Mouse (Mus musculus) forebrain, embryonic 13.5 days (tissue): ENCODE measurements at regions not wholly inside any gene's neighbourhood (a gene's known extent, or its start where the extent isn't known, plus 50 kb on each side); places are given as distances from the start of the nearest gene placed in this dataset.

ENCODE experiments used
- ATAC-seq: fragments of 200-750 bp; cut with Nextera tagmentation; 2 replicates; pipeline ENCODE4 v1.8.0; 2017
- H3K27ac ChIP-seq: fragments of 300-500 bp; sonication (generic); 2 replicates; pipeline ENCODE4 v1.5.1; 2015; ENCODE audit warnings: inconsistent platforms, mild to moderate bottlenecking, moderate library complexity
- H3K27me3 ChIP-seq: fragments of 300-500 bp; sonication (generic); 2 replicates; pipeline ENCODE4 v1.6.1; 2015; ENCODE audit warnings: mild to moderate bottlenecking, inconsistent platforms
- H3K36me3 ChIP-seq: fragments of 300-500 bp; sonication (generic); 2 replicates; pipeline ENCODE4 v1.6.1; 2015; ENCODE audit warnings: mild to moderate bottlenecking, inconsistent platforms; ENCODE audit not compliant: poor library complexity, severe bottlenecking
- H3K4me1 ChIP-seq: fragments of 300-500 bp; sonication (generic); 2 replicates; pipeline ENCODE4 v1.6.1; 2015; ENCODE audit warnings: inconsistent platforms
- H3K4me2 ChIP-seq: fragments of 300-500 bp; sonication (generic); 2 replicates; pipeline ENCODE4 v1.6.1; 2015; ENCODE audit warnings: inconsistent platforms, mild to moderate bottlenecking, moderate library complexity
- H3K4me3 ChIP-seq: fragments of 300-500 bp; sonication (generic); 2 replicates; pipeline ENCODE4 v1.5.1; 2015; ENCODE audit warnings: mild to moderate bottlenecking, inconsistent platforms
- H3K9ac ChIP-seq: fragments of 300-500 bp; sonication (generic); 2 replicates; pipeline ENCODE4 v1.6.1; 2015; ENCODE audit warnings: mild to moderate bottlenecking, inconsistent platforms
- H3K9me3 ChIP-seq: fragments of 300-500 bp; sonication (generic); replicated peaks from 2 replicates; pipeline ENCODE4 v1.6.1; 2016; ENCODE audit warnings: inconsistent platforms
- WGBS: fragments of 180-500 bp; shearing (Covaris S2); methylation state at CpG from one replicate; pipeline ENCODE4 v1.1.7; 2015; 5-methylcytosine and 5-hydroxymethylcytosine counted together

DNA sequence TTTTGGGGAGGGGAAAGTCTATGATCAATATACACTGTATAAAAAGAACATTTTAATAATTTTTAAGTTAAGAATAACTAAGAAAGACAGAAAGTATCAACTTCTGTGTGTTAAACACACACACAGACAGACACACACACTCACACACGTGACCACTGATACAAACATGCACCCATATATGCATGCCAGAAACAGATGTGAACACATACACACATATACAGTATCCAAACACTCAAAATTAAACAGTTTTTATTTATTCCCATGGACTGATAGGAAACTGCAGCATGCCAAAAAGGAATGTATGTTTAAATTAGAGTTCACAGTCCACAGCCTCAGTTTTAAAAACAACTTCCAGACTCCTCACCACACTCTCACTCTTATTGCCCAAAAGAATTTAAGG lies 203.4 kb upstream of the Tbl1x start:
- H3K27ac ChIP-seq: no peak overlapping the region
- 75% methylated on average over 1 of the region's 1 CpGs for WGBS
- no peak for ATAC-seq
- H3K27me3 ChIP-seq: no peaks in the 10 kb centered on the region
- H3K4me3 ChIP-seq: no peak overlapping the region
- H3K4me1 ChIP-seq: no peaks in the 10 kb centered on the region
- no peak overlapping the region for H3K9ac ChIP-seq
- H3K4me2 ChIP-seq: no peak overlapping the region
- no peaks in the 10 kb centered on the region; the same call in 1 of the 2 replicates for H3K9me3 ChIP-seq
- no peaks in the 10 kb centered on the region for H3K36me3 ChIP-seq

DNA sequence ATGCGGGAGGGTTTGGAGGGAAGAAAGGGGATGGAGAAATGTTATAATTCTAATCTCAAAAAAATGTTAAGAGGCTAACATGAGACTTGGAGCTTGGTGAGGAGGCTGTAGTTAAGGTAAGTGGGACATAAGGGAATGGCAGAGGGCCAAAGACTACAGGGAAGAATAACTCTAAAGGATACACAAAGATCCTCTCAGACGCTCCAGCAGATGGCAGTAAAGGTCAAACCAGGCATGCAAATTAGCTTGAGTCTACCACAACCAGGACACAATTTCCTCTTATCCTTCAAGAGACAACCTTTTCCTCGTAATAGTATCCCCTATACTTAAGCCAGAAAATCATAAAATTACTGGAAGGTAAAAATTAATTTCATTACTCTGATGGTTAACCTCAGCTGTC lies 196.4 kb upstream of the Tbl1x start:
- H3K36me3 ChIP-seq: no peaks in the 10 kb centered on the region
- no peaks in the 10 kb centered on the region; the same call in 1 of the 2 replicates for H3K9me3 ChIP-seq
- H3K27me3 ChIP-seq: no peaks in the 10 kb centered on the region
- WGBS: 67% methylated on average over 3 of the region's 3 CpGs
- no peak for ATAC-seq
- H3K4me1 ChIP-seq: no peaks in the 10 kb centered on the region
- H3K4me2 ChIP-seq: no peak overlapping the region
- no peak overlapping the region for H3K27ac ChIP-seq
- H3K9ac ChIP-seq: no peak overlapping the region
- H3K4me3 ChIP-seq: no peak overlapping the region

DNA sequence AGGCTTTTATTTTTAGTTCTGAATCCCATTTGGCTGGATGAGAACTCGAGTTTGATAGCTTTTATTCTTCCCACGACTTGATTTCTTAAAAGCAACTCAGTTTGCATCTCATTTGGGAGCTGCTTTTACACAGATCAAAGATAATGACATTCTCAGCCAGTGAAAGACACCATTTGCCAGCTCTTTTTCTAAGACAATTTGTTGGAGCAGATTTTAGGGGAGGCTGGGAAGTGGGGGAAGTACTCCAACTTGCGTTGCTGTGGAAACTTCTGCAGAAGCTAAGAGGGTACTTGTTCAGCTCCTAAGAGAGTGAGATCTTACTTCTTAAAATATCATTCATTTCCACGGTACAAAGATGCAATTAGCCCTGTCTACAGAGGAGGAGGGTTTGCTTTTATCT lies 187.2 kb upstream of the Tbl1x start:
- H3K27me3 ChIP-seq: no peaks in the 10 kb centered on the region
- WGBS: 26% methylated on average over 4 of the region's 4 CpGs
- no peaks in the 10 kb centered on the region for H3K9me3 ChIP-seq
- ATAC-seq: peak; percentile 55
- no peak overlapping the region for H3K9ac ChIP-seq
- no peaks in the 10 kb centered on the region for H3K4me1 ChIP-seq
- H3K4me3 ChIP-seq: no peak overlapping the region
- no peaks in the 10 kb centered on the region for H3K36me3 ChIP-seq
- H3K4me2 ChIP-seq: no peak overlapping the region
- no peak overlapping the region for H3K27ac ChIP-seq

DNA sequence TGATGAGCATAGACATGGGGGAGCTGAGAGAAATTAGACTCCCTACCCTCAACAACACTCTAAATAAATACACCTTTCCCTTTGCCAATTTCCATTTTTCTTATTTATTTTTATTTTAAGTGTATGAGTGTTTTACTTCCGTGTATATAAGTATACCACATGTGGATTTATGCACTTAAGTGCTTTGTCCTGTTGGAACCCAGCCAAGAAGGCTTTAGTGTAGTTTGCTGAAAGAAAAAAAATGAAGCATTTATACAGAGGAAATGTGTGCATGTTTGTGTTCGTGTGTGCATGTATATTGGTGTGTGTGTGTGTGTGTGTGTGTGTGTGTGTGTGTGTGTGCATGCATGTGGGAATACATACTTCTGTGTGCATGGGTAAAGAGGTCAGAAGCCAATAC lies 157.6 kb upstream of the Tbl1x start:
- Histone ChIP-seq H3K9me3 (no peaks in the 10 kb centered on the region), H3K4me2 (no peak overlapping the region), H3K4me3 (no peak overlapping the region), H3K4me1 (no peaks in the 10 kb centered on the region), H3K9ac (no peak overlapping the region), H3K27me3 (no peaks in the 10 kb centered on the region), H3K36me3 (no peaks in the 10 kb centered on the region), H3K27ac (no peak overlapping the region)
- 63% methylated on average over 2 of the region's 2 CpGs for WGBS
- ATAC-seq: no peak

DNA sequence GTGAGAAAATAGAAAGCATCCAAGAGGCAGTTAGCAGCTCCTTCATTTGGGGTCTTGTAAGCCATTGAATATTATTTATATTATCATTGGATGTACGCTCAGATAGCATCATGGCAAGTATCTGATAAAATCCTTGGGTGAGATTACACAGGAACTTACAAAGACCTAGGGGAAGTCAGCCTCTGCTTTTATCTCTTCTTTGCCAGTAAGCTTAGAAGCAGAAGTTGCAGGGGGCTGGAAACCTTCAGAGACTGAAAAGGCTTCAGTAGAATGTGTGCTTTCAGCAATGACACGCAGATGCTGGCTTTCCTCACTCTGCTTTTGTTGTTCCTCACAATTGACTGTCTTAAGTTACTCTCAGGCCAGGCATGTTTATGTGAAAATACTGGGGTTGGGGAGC lies 150.3 kb upstream of the Tbl1x start:
- Histone ChIP-seq H3K27me3 (no peaks in the 10 kb centered on the region), H3K9me3 (no peaks in the 10 kb centered on the region), H3K4me1 (no peaks in the 10 kb centered on the region), H3K36me3 (no peaks in the 10 kb centered on the region), H3K9ac (no peak overlapping the region), H3K4me2 (no peak overlapping the region), H3K4me3 (no peak overlapping the region), H3K27ac (no peak overlapping the region)
- WGBS: 68% methylated on average over 2 of the region's 2 CpGs
- ATAC-seq: no peak

DNA sequence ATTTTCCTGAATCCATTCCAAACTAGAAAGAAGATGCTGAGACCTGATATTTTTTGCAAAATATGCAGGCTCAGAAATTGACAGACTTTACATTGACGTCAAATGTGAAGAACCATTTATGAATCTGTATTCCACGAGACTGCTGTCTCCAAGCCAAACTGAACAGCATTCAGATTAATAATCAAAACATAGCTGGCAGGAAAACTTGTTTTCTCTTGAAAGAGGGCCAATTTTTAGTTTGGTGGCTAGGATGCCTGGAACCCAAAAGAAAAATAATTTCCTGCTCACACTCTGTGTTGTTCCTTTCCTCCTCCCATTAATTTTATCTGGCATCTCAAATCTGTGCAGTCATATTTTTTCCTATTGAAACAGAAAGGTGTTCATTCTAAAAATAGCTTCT lies 149.7 kb upstream of the Tbl1x start:
- H3K4me3 ChIP-seq: no peak overlapping the region
- no peaks in the 10 kb centered on the region for H3K27me3 ChIP-seq
- no peaks in the 10 kb centered on the region for H3K4me1 ChIP-seq
- H3K36me3 ChIP-seq: no peaks in the 10 kb centered on the region
- no peak overlapping the region for H3K27ac ChIP-seq
- no peak overlapping the region for H3K4me2 ChIP-seq
- 83% methylated on average over 2 of the region's 2 CpGs for WGBS
- ATAC-seq: no peak
- H3K9ac ChIP-seq: no peak overlapping the region
- H3K9me3 ChIP-seq: no peaks in the 10 kb centered on the region

DNA sequence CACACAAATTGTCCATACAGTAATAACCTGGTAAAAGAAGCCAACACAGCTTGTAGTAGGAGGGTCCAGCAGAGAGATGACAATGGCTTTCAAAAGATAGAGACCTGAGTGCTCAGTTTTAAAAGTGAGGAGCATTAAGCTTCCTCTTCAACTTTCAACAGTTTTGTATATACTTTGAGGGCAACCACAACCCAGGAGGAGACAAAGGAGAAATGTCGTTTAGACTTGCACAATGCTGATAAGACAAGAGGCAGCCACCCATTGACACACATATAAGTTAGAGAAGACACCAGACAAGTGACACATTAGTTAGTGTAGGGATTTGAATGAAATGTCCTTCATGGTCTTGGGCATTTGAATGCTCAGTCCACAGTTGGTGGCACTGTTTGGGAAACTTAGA lies 147.2 kb upstream of the Tbl1x start:
- WGBS: 52% methylated on average over 1 of the region's 1 CpGs
- no peak for ATAC-seq
- H3K9ac ChIP-seq: no peak overlapping the region

DNA sequence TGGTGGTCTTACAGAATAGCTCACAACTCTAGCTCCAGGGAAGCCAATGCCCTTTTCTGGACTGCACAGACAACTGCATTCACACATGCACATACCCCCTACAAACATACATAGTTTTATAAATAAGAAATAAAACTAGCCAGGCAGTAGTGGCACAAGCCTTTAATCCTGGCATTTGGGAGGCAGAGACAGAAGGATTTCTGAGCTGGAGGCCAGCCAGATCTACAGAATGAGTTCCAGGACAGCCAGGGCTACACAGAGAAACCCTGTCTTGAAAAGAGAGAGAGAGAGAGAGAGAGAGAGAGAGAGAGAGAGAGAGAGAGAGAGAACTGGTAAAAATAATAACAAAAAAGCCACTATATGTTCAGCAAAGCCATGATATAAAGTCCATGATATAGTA lies 143.5 kb upstream of the Tbl1x start:
- H3K4me3 ChIP-seq: no peak overlapping the region
- H3K9ac ChIP-seq: no peak overlapping the region
- H3K27ac ChIP-seq: no peak overlapping the region
- no peaks in the 10 kb centered on the region for H3K27me3 ChIP-seq
- no peaks in the 10 kb centered on the region for H3K9me3 ChIP-seq
- no peak overlapping the region for H3K4me2 ChIP-seq
- no peak for ATAC-seq
- no peaks in the 10 kb centered on the region for H3K36me3 ChIP-seq
- H3K4me1 ChIP-seq: no peaks in the 10 kb centered on the region

More for the DNA sequence above, 147.2 kb upstream of the Tbl1x start:
- no peaks in the 10 kb centered on the region for H3K4me1 ChIP-seq
- no peaks in the 10 kb centered on the region for H3K27me3 ChIP-seq
- no peaks in the 10 kb centered on the region for H3K9me3 ChIP-seq
- no peaks in the 10 kb centered on the region for H3K36me3 ChIP-seq
- no peak overlapping the region for H3K27ac ChIP-seq
- no peak overlapping the region for H3K4me2 ChIP-seq
- H3K4me3 ChIP-seq: no peak overlapping the region

DNA sequence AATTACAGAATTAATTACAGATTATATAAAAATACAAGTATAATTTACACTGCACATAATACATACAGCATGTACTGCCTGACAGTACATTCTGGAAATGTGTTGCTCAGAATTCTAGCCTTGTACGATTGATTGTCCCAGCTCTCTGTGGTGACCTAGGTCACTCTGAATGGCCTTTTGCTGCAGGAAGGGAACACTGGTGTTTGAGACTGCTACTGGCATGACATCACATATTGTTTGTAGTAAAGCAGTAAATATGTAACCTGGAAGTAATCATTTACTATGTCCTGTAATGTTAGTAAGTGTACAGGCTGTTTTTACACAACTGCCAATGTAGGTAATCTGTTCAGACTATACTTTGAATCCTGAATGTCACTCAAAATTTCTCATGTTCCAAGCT lies 123.5 kb upstream of the Tbl1x start:
- H3K9me3 ChIP-seq: no peaks in the 10 kb centered on the region
- ATAC-seq: no peak
- H3K4me2 ChIP-seq: no peak overlapping the region
- H3K27ac ChIP-seq: no peak overlapping the region
- no peaks in the 10 kb centered on the region for H3K36me3 ChIP-seq
- no peak overlapping the region for H3K9ac ChIP-seq
- H3K4me3 ChIP-seq: no peak overlapping the region
- no peaks in the 10 kb centered on the region for H3K4me1 ChIP-seq
- H3K27me3 ChIP-seq: no peaks in the 10 kb centered on the region
- 80% methylated on average over 1 of the region's 1 CpGs for WGBS

DNA sequence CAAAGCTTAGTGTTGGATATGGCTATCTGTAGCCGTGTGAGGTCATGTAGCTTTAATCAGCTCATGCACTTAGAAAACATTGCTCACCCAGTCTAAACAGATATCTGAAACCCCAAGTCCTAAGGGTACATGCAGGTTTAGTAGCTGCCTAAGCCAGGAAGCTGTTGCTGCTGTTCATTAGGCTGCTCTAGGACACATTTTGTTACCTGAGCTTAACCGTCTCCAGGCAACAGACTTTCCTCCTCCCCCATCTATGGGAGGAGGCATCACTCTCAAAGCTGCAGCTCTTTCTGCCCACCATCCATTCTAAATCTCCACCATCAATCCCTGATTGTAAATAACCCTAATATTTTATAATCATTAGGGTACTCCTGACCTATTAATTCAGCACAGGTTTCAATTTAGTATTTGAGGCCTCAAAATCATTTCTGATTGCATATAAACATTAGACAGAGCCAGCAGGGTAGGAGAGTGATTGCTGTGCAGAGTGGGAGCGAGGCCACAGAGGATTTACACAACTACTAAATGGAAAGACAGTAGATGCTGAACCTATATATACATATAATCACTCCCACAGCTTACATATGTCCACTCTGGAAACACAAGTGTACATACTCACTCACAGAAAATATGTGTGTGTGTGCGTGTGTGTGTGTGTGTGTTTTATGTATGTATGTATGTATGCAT lies 118.9 kb upstream of the Tbl1x start:
- no peak overlapping the region for H3K27ac ChIP-seq
- no peaks in the 10 kb centered on the region for H3K4me1 ChIP-seq
- no peak overlapping the region for H3K4me3 ChIP-seq
- H3K9ac ChIP-seq: no peak overlapping the region
- no peak for ATAC-seq
- 68% methylated on average over 4 of the region's 4 CpGs for WGBS
- no peak overlapping the region for H3K4me2 ChIP-seq
- no peaks in the 10 kb centered on the region for H3K27me3 ChIP-seq
- no peaks in the 10 kb centered on the region for H3K9me3 ChIP-seq
- H3K36me3 ChIP-seq: no peaks in the 10 kb centered on the region

DNA sequence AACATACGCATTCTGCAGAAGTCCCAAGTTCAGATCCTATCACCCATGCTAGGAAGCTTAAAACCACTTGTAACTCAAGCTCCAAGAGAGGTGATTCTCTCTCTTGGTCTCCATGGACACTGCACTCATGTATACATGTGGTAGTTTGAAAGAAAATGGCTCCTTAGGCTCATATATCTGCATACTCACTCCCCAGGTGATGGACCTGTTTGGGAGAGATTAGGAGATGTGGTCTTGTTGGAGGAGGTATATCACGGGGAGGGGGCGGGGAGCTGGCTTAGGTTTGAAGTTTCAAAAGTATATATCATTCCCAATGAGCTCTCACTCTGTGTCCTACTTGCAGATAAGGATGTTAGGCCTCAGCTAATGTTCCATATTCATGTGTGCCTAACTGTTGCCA lies 103.9 kb upstream of the Tbl1x start:
- no peaks in the 10 kb centered on the region for H3K36me3 ChIP-seq
- 87% methylated on average over 3 of the region's 3 CpGs for WGBS
- H3K4me2 ChIP-seq: no peak overlapping the region
- H3K27me3 ChIP-seq: no peaks in the 10 kb centered on the region
- no peak overlapping the region for H3K9ac ChIP-seq
- no peak overlapping the region for H3K27ac ChIP-seq
- no peak overlapping the region for H3K4me3 ChIP-seq
- no peak for ATAC-seq
- no peaks in the 10 kb centered on the region for H3K9me3 ChIP-seq
- no peaks in the 10 kb centered on the region for H3K4me1 ChIP-seq

DNA sequence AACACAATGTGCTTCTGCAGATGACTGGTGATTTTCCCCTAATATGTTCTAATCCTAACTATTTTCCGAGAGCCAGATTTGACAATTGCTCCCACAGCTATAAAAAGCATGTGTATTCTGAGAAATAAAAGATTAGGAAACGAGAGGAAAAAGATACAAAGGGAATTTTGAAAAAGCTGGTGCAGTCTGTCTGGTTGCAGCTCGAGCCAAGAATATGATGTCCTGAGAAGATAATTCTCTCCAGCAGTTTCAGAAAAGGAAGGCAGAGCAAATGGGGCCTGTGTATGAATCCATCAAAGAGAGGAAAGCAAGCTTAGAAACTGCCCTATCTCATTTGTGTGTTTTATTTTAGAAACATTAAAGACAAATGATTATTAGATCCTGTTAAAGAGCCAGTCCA lies 102.9 kb upstream of the Tbl1x start:
- H3K4me1 ChIP-seq: no peaks in the 10 kb centered on the region
- no peak overlapping the region for H3K4me2 ChIP-seq
- no peak overlapping the region for H3K27ac ChIP-seq
- 48% methylated on average over 3 of the region's 3 CpGs for WGBS
- H3K27me3 ChIP-seq: no peaks in the 10 kb centered on the region
- no peaks in the 10 kb centered on the region for H3K9me3 ChIP-seq
- H3K9ac ChIP-seq: no peak overlapping the region
- no peaks in the 10 kb centered on the region for H3K36me3 ChIP-seq
- H3K4me3 ChIP-seq: no peak overlapping the region
- no peak for ATAC-seq

DNA sequence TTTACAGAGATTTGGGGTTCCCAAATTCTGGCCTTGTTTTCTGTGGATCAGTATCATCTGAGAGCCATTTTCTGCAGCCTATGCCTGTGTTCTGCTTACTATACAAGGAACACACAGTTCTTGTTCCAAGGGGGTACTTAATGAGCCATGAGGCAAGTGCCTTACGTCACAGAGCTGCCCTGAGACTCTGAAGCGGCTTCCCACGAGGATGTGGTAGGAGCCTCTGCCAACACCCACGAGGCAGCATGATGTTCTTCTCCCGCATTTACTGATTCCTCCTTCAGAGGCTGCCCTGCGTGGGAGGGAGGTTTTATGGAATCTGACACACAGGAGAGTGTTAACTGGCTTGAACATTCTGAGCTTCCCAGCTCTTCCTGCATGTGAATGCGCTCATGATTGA lies 101.4 kb upstream of the Tbl1x start:
- H3K4me3 ChIP-seq: no peak overlapping the region
- H3K9me3 ChIP-seq: no peaks in the 10 kb centered on the region
- no peak overlapping the region for H3K9ac ChIP-seq
- H3K4me2 ChIP-seq: no peak overlapping the region
- 0 out of 2 replicates have a peak, but pooled peaks have one; percentile 38 for ATAC-seq
- H3K4me1 ChIP-seq: no peaks in the 10 kb centered on the region
- no peaks in the 10 kb centered on the region for H3K36me3 ChIP-seq
- no peaks in the 10 kb centered on the region for H3K27me3 ChIP-seq
- WGBS: 52% methylated on average over 7 of the region's 7 CpGs
- H3K27ac ChIP-seq: no peak overlapping the region
